Mouse (Mus musculus) T-helper 1 cell (primary cell): Measurements from ENCODE around the gene Spindoc.

Experiments used
- in situ Hi-C: fragments of 300-600 bp; cut with MboI, MseI; formaldehyde crosslinking; loops from one replicate; pipeline ENCODE4 v1.15.1; 2025; ENCODE audit warnings: high pct_unique_total_duplicates

Gene Spindoc

GRCm38 (mm10) chr19:7382903-7383865, at the start of gene Spindoc:
Spindoc (minus strand) TSS chr19:7382994.
- in situ Hi-C loops, result no loop called here

GRCm38 (mm10) chr19:7425398-7425775, 42.6 kb upstream of the Spindoc start:
- in situ Hi-C loops, result no loop called here

- in situ Hi-C loops, result loop anchor here (5.0 kb wide), 1 partner anchor 357 kb away; no protein-coding TSS in a partner anchor
Measured at GRCm38 (mm10) chr19:7424590-7425397, 42.0 kb upstream of the Spindoc start.

- in situ Hi-C loops, result loop anchor here (5.0 kb wide), 1 partner anchor 357 kb away; no protein-coding TSS in a partner anchor
Measured at GRCm38 (mm10) chr19:7424131-7424530, 41.3 kb upstream of the Spindoc start.

- in situ Hi-C loops, result loop anchor here (5.0 kb wide), 1 partner anchor 356 kb away; no protein-coding TSS in a partner anchor
Measured at GRCm38 (mm10) chr19:7423656-7424030, 40.8 kb upstream of the Spindoc start.

- in situ Hi-C loops, result loop anchor here (5.0 kb wide), 1 partner anchor 356 kb away; no protein-coding TSS in a partner anchor
Measured at GRCm38 (mm10) chr19:7423028-7423655, 40.3 kb upstream of the Spindoc start.

GRCm38 (mm10) chr19:7422656-7423027, 39.8 kb upstream of the Spindoc start:
- in situ Hi-C loops, result loop anchor here (5.0 kb wide), 1 partner anchor 355 kb away; no protein-coding TSS in a partner anchor

GRCm38 (mm10) chr19:7421602-7422591, 39.1 kb upstream of the Spindoc start:
- in situ Hi-C loops, result loop anchor here (5.0 kb wide), 1 partner anchor 355 kb away; no protein-coding TSS in a partner anchor

- in situ Hi-C loops, result loop anchor here (5.0 kb wide), 1 partner anchor 354 kb away; no protein-coding TSS in a partner anchor
Measured at GRCm38 (mm10) chr19:7420841-7421601, 38.2 kb upstream of the Spindoc start.

- in situ Hi-C loops, result loop anchor here (5.0 kb wide), 1 partner anchor 353 kb away; no protein-coding TSS in a partner anchor
Measured at GRCm38 (mm10) chr19:7420108-7420507, 37.3 kb upstream of the Spindoc start.

GRCm38 (mm10) chr19:7419134-7419533, 36.3 kb upstream of the Spindoc start:
- in situ Hi-C loops, result no loop called here

- in situ Hi-C loops, result no loop called here
Measured at GRCm38 (mm10) chr19:7417911-7418849, 35.4 kb upstream of the Spindoc start.

- in situ Hi-C loops, result no loop called here
Measured at GRCm38 (mm10) chr19:7416834-7417735, 34.3 kb upstream of the Spindoc start, which contains the start of gene 2700081O15Rik. 2700081O15Rik (plus strand) TSS chr19:7417625.

- in situ Hi-C loops, result no loop called here
Measured at GRCm38 (mm10) chr19:7415916-7416833, 33.4 kb upstream of the Spindoc start.

GRCm38 (mm10) chr19:7412361-7412760, 29.6 kb upstream of the Spindoc start:
- in situ Hi-C loops, result no loop called here

GRCm38 (mm10) chr19:7404623-7405229, 21.9 kb upstream of the Spindoc start:
- in situ Hi-C loops, result no loop called here
